Mouse (Mus musculus) kidney, embryonic 14.5 days (tissue): Measurements from ENCODE around the gene Rims3. TPM values are rescaled to one million over a fixed set of nuclear protein-coding genes. Genes with fewer than 3 reads are reported as not detected.

Source experiments
- ATAC-seq: fragments of 200-750 bp; cut with Nextera tagmentation; 2 replicates; pipeline ENCODE4 v1.8.0; 2017; ENCODE audit warnings: moderate number of reproducible peaks, mild to moderate bottlenecking, moderate TSS enrichment, moderate library complexity; ENCODE audit not compliant: low FRiP score, low TSS enrichment
- H3K27ac ChIP-seq: fragments of 300-500 bp; sonication (generic); 2 replicates; pipeline ENCODE4 v1.5.1; 2014; ENCODE audit warnings: low read depth, mild to moderate bottlenecking, low read length, moderate library complexity, mixed read lengths
- H3K27me3 ChIP-seq: fragments of 300-500 bp; sonication (generic); 2 replicates; pipeline ENCODE4 v1.6.1; 2014; ENCODE audit warnings: mild to moderate bottlenecking, low read length; ENCODE audit not compliant: control insufficient read depth, insufficient read depth
- H3K36me3 ChIP-seq: fragments of 300-500 bp; sonication (generic); 2 replicates; pipeline ENCODE4 v1.6.1; 2014; ENCODE audit warnings: low read length, mixed read lengths; ENCODE audit not compliant: control insufficient read depth, insufficient read depth
- H3K4me1 ChIP-seq: fragments of 300-500 bp; sonication (generic); 2 replicates; pipeline ENCODE4 v1.6.1; 2014; ENCODE audit warnings: low read length, mixed read lengths; ENCODE audit not compliant: control insufficient read depth, insufficient read depth
- H3K4me2 ChIP-seq: fragments of 300-500 bp; sonication (generic); replicated peaks from 2 replicates; pipeline ENCODE4 v1.6.1; 2014; ENCODE audit warnings: low read depth, mild to moderate bottlenecking, low read length
- H3K4me3 ChIP-seq: fragments of 300-500 bp; sonication (generic); 2 replicates; pipeline ENCODE4 v1.5.1; 2014; ENCODE audit warnings: mild to moderate bottlenecking, low read length
- H3K9ac ChIP-seq: fragments of 300-500 bp; sonication (generic); 2 replicates; pipeline ENCODE4 v1.6.1; 2014; ENCODE audit warnings: low read depth, mild to moderate bottlenecking, low read length, moderate library complexity
- H3K9me3 ChIP-seq: fragments of 300-500 bp; sonication (generic); 2 replicates; pipeline ENCODE4 v1.6.1; 2016; ENCODE audit warnings: low read length; ENCODE audit not compliant: control insufficient read depth
- WGBS: fragments of 180-500 bp; shearing (Covaris S2); extraction: QIAGEN DNeasy Blood & Tissue Kit; methylation state at CpG from one replicate; pipeline ENCODE4 v1.1.7; 2014; 5-methylcytosine and 5-hydroxymethylcytosine counted together
- polyA plus RNA-seq: library from polyadenylated mRNA; unstranded; fragments of >200 nt; fragmentation: Nextera tagmentation; extraction: Ambion mirVana; gene quantifications from 2 replicates; pipeline ENCODE4 v1.2.1, GENCODE M21; 2014

Gene Rims3
- polyA plus RNA-seq, 1 experiment from 2014 or later = 0.31 TPM

DNA sequence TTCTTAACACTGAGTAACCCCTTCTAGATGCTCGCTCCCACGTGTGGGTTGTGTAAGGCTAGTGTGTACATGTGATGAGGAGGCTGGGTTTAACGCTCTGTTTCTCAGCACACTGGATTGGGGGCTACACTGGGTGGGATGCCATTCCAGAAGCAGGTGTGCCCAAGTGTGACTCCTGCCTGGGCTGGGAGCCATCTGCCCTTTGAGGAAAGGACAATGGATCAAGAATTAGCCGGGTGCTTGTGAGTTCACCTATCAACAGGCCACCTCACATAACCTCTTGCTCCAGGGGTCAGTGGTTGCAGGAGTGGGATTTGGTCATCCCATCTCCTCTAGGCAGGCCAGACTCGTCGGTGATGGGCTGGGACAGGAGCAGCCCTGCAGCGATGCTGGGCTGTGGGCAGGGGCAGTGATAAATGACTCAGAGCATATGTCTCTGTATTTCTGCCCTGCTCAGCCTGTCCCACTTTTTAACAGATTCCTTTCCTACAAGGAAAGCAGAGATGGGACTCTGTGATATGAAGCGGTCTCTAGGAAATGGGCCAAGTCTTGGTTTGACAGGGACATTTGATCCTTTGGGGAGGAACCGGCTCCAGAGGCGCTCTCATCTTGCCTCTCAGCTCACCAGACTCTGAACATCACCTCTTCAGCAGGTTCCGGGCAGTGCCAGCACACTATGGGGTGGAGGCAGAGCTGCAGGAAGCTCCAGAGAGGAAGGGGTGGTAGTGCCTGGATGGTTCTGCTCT is 39.2 kb downstream of the Rims3 start:
- no peaks in the 10 kb centered on the region for H3K27me3 ChIP-seq
- WGBS = 31% methylated on average over 11 of the region's 11 CpGs
- H3K4me2 ChIP-seq = no peak overlapping the region
- H3K9ac ChIP-seq = no peak overlapping the region
- H3K36me3 ChIP-seq = no peaks in the 10 kb centered on the region
- H3K4me1 ChIP-seq = peaks cover 14% of the 10 kb centered on the region
- ATAC-seq = peak; percentile 54
- no peaks in the 10 kb centered on the region for H3K9me3 ChIP-seq
- H3K27ac ChIP-seq = no peak overlapping the region
- no peak overlapping the region for H3K4me3 ChIP-seq

DNA sequence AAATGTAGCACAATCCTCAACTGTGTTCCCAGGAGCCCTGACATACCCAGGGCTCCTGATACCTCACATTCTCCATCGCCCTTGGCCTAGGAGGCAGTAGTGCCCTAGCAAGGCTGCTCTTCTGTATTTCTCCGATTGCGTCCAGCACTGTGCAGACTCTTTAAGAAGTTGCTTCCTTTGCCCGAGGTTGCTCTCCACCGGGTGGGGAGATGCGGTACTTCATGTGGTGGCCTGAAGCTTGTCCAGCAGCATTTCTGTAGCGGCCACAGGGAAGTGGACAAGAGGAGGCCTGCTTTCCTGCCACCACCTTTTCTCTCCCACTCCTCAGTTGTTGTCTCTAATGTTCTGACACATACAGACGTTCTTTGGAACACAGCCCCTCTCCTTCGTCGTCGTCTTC is 40.0 kb downstream of the Rims3 start:
- no peaks in the 10 kb centered on the region for H3K36me3 ChIP-seq
- H3K4me1 ChIP-seq = peaks cover 14% of the 10 kb centered on the region
- H3K27me3 ChIP-seq = no peaks in the 10 kb centered on the region
- no peaks in the 10 kb centered on the region for H3K9me3 ChIP-seq
- ATAC-seq = no peak
- no peak overlapping the region for H3K9ac ChIP-seq
- 74% methylated on average over 11 of the region's 11 CpGs for WGBS
- no peak overlapping the region for H3K4me2 ChIP-seq
- no peak overlapping the region for H3K27ac ChIP-seq
- H3K4me3 ChIP-seq = no peak overlapping the region

DNA sequence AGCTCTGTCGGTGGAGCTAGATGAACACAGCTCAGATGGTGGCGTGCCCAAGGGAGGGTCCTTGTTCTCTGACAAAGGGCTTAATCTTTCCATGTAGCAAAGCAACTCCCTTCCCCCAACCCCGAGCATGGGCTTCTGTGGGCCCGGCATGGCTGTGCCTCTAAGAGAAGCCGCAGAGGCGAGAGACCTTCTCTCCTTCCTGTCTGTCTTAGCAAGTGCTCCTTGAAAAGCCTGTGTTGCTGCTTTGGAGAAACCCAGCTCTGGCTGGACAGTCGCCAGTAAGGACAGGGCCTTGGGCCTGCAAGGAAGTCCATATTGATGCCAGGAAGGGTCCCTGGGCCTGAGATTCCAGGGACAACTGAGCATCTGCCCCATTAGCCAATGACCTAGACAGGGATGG is 40.6 kb downstream of the Rims3 start:
- H3K4me3 ChIP-seq = no peak overlapping the region
- ATAC-seq = no peak
- WGBS = 83% methylated on average over 7 of the region's 7 CpGs
- H3K27me3 ChIP-seq = no peaks in the 10 kb centered on the region
- H3K4me1 ChIP-seq = peaks cover 14% of the 10 kb centered on the region
- no peak overlapping the region for H3K9ac ChIP-seq
- no peak overlapping the region for H3K27ac ChIP-seq
- no peaks in the 10 kb centered on the region for H3K36me3 ChIP-seq
- no peak overlapping the region for H3K4me2 ChIP-seq
- H3K9me3 ChIP-seq = no peaks in the 10 kb centered on the region

DNA sequence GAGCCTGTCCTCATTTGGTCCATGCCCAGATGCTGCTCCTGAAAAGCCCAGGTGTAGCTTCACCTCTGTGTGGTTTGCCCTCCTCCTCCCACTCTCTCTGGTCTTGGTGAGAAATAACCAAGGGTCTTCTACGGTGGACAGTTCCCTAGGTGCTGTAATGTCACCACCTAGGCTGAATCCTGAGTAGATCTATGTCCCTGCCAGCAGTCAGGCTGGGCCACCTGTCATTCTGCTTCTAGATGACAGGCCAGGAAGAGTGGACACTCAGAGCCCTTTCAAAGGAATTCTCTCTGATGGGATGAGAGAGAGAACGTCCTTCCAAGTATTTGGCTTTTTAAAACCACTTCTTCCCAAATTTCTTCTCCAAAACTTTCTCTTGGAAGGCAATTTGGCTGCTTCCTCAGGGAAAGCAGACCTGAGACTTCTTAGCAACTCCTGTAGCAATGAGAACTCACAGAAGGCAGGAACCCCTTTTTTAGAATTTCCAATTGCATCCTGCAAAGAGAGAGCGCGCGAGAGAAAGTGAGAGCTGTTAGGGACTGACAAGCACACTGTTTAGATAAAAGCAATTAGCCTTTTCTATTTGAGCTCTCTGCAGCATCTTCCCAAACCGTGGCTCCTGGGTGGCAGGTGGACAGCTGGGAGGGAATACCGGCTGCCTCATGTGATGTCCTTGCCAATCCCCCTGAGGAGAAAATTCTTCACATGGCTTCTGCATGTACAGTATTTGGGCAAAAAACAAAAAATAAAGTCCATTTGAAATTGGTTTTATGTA is 41.4 kb downstream of the Rims3 start:
- no peak overlapping the region for H3K4me2 ChIP-seq
- H3K27me3 ChIP-seq = no peaks in the 10 kb centered on the region
- no peaks in the 10 kb centered on the region for H3K9me3 ChIP-seq
- H3K9ac ChIP-seq = no peak overlapping the region
- no peak overlapping the region for H3K27ac ChIP-seq
- peaks cover 14% of the 10 kb centered on the region for H3K4me1 ChIP-seq
- WGBS = 75% methylated on average over 7 of the region's 7 CpGs
- no peak overlapping the region for H3K4me3 ChIP-seq
- no peaks in the 10 kb centered on the region for H3K36me3 ChIP-seq
- ATAC-seq = no peak

DNA sequence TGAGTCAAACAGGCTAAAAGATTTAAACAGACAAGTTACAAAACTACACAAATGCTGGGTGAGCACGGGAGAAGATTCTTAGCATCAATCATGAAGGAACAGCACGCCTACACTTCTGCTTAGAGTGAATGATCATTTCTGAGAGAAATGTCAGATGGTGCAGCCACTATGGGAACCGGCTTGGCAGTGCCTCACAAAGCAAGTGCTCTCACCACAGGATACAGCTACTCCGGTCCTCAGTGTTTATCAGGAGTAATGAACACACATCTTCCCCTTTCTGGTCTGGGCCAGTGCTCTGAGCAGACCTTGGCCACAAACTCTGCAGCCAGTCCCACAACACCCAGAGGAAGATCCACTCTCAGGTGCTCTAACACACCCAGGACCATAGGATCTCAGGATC is 49.9 kb downstream of the Rims3 start:
- Histone ChIP-seq H3K4me1 (no peaks in the 10 kb centered on the region), H3K27me3 (no peaks in the 10 kb centered on the region), H3K4me2 (no peak overlapping the region), H3K27ac (no peak overlapping the region), H3K9me3 (no peaks in the 10 kb centered on the region), H3K9ac (no peak overlapping the region), H3K4me3 (no peak overlapping the region), H3K36me3 (no peaks in the 10 kb centered on the region)
- ATAC-seq = no peak
- WGBS = 73% methylated on average over 4 of the region's 4 CpGs

DNA sequence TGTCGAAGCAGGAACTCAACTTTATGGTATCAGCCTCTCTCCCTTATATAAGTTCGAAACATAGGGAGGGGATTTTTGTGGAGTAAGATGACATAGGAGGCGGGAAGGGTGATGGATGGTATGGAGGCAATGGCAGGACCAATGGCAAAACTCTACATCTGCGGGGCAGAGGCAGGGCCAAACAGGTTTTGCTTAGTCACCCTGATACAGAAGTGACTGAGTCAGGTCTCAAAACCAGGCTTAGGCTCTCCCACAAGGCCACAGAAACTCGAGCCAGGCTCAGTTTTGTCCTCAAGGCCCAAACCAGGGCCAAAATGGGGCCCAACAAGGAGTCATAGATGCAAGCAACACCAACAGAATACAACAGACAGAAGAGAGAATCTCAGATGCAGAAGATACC is 51.0 kb downstream of the Rims3 start:
- Histone ChIP-seq H3K9ac (no peak overlapping the region), H3K27ac (no peak overlapping the region), H3K9me3 (no peaks in the 10 kb centered on the region), H3K4me2 (no peak overlapping the region), H3K27me3 (no peaks in the 10 kb centered on the region), H3K4me3 (no peak overlapping the region), H3K36me3 (no peaks in the 10 kb centered on the region), H3K4me1 (no peaks in the 10 kb centered on the region)
- 69% methylated on average over 5 of the region's 5 CpGs for WGBS
- ATAC-seq = no peak

DNA sequence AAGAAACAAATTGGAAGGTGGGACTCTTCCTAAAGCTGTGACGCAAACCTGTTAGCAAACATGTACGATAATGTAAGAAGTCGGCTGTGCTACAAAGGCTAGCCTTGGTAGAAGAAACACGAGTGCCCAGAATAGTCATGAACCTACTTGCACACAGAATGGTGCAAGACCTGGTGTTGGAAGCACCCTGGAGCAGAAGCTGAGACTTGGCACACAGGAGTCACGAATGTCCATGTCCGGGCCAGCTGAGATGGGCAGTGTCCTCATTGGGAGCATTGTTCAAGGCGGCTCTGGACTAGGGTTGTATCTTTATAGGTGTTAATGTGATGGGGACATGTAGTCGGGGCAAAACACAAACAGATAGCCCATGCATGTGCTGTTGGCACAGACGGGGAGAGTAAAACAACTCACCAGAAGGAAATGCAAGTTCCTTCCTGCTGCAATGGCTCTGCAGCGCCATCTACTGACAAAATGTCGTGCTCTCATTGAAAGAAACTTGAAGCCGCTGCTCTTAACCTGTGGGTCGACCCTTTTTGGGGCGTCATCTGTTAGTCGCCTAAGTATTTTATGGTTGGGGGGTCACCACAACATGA is 55.0 kb downstream of the Rims3 start:
- Histone ChIP-seq H3K9me3 (no peaks in the 10 kb centered on the region), H3K36me3 (no peaks in the 10 kb centered on the region), H3K27ac (no peak overlapping the region), H3K4me3 (no peak overlapping the region), H3K9ac (no peak overlapping the region), H3K27me3 (no peaks in the 10 kb centered on the region), H3K4me2 (no peak overlapping the region), H3K4me1 (no peaks in the 10 kb centered on the region)
- WGBS = 32% methylated on average over 15 of the region's 15 CpGs
- ATAC-seq = peak; percentile 57

DNA sequence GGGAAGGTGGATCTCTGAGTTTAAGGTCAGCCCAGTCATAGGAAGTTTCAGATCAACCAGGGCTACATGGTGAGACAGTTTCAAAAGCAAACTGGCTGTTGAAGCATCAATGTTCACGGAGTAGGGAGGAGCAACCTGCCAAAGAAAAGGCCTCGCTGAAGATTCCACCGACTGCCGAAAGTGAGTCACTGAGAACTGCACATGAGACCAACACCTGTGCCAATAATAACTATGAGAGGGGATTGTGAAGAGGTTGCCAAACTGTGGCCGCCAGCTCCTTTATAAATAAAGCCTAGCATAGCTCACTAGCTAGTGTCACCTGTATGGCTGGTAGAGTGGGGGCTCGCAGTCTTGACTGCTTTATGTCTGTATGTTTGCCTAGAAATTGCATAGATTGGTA is 56.5 kb downstream of the Rims3 start:
- Histone ChIP-seq H3K4me2 (no peak overlapping the region), H3K27me3 (no peaks in the 10 kb centered on the region), H3K36me3 (no peaks in the 10 kb centered on the region), H3K9ac (no peak overlapping the region), H3K9me3 (no peaks in the 10 kb centered on the region), H3K4me3 (no peak overlapping the region), H3K4me1 (no peaks in the 10 kb centered on the region), H3K27ac (no peak overlapping the region)
- WGBS = 81% methylated on average over 6 of the region's 6 CpGs
- no peak for ATAC-seq

DNA sequence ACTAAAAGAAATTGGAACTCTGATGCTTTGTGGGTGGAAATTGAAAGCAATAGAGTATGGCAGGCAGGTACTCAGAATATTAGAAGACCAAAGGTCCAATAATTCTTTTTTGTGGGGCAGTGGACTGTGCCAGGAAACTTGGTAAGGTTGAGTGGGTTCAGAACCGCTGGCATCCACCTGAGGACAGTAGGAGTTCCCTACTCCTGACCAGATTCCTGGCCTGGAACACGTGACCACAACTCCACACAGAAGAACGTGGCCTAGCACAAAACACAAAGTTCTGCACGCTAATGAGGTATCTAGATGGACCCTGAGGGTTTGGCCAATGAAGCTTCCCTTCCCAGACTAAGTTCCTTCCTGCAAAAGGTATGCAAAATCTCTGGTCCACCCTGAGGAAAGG is 58.2 kb downstream of the Rims3 start:
- Histone ChIP-seq H3K9ac (no peak overlapping the region), H3K27me3 (no peaks in the 10 kb centered on the region), H3K4me3 (no peak overlapping the region), H3K27ac (no peak overlapping the region), H3K4me1 (no peaks in the 10 kb centered on the region), H3K36me3 (no peaks in the 10 kb centered on the region), H3K9me3 (no peaks in the 10 kb centered on the region), H3K4me2 (no peak overlapping the region)
- ATAC-seq = no peak
- WGBS = 53% methylated on average over 4 of the region's 4 CpGs
